In the genomic region with DNA sequence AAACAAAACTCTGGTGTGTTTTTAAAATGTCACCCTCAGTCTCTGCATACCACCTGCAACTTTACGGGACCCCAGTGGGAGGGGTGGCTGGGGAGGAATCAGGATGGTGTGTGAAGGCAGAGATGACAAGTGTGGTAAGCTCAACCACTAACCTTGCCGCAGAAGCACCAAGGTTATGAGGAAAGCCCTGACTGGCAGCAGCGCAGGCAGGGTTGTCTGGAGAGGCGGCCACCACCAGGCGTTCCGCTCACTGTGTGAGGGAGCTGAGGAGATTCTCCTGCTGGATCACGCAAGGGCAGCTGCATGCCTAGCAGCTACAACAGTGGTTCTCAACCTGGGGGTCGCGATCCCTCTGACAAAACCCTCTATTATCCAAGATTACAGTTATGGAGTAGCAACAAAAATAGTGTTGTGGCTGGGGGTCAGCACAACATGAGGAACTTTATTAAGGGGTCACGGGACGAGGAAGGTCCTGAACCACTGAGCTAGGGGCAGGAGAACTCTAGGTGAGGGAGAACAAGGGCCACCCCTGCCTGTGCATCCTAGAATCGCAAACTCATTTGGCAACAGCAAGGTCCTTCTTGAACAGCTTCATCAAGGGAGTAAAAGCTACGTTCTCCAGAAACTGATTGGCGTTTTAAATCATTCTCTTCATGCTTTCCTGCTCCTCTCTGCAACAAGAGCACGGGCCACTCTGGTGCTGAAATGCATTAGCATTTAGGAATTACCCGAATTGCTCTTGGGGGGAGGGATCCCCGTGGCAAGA, we compare ENCODE assay signal across 7 mouse cellular contexts.
DNase-seq lines count a peak whose midpoint lies in the region; ATAC-seq and TF ChIP-seq lines count a peak whose summit lies in the region.

No protein-coding gene starts in this region.

- H3K27me3 ChIP-seq in lung, embryonic 14.5 days (ENCODE audit: insufficient read depth, low read length), result no peaks in the 10 kb centered on the region
- no peaks in the 10 kb centered on the region for H3K27me3 ChIP-seq in hindbrain, embryonic 16.5 days (replicated peaks; ENCODE audit: control insufficient read depth, insufficient read depth, low read length)
- H3K27me3 ChIP-seq in midbrain, embryonic 16.5 days (ENCODE audit: control insufficient read depth, insufficient read depth, low read depth, low read length), result no peaks in the 10 kb centered on the region

- H3K36me3 ChIP-seq in lung, embryonic 14.5 days (ENCODE audit: insufficient read depth), result no peaks in the 10 kb centered on the region
- H3K36me3 ChIP-seq in hindbrain, embryonic 16.5 days (ENCODE audit: control insufficient read depth, insufficient read depth, low read length), result no peaks in the 10 kb centered on the region
- no peaks in the 10 kb centered on the region for H3K36me3 ChIP-seq in midbrain, embryonic 16.5 days (ENCODE audit: control insufficient read depth, insufficient read depth, low read length)

- 40% methylated on average over 17 of the region's 17 CpGs for WGBS in lung, embryonic 14.5 days
- 24% methylated on average over 17 of the region's 17 CpGs for WGBS in hindbrain, embryonic 16.5 days
- WGBS in midbrain, embryonic 16.5 days, result 21% methylated on average over 17 of the region's 17 CpGs

- peak overlapping the region; percentile 38; the same call in 1 of the 2 replicates for H3K9ac ChIP-seq in lung, embryonic 14.5 days
- H3K9ac ChIP-seq in hindbrain, embryonic 16.5 days (ENCODE audit: low read depth, low read length), result peak overlapping the region; percentile 57
- H3K9ac ChIP-seq in midbrain, embryonic 16.5 days (ENCODE audit: low read depth, low read length), result peak overlapping the region; percentile 37

- H3K4me2 ChIP-seq in lung, embryonic 14.5 days, result peak overlapping the region; percentile 66
- H3K4me2 ChIP-seq in hindbrain, embryonic 16.5 days (ENCODE audit: low read length), result peak overlapping the region; percentile 69
- H3K4me2 ChIP-seq in midbrain, embryonic 16.5 days (ENCODE audit: low read length), result peak overlapping the region; percentile 60

- peak overlapping the region; percentile 31 for H3K4me3 ChIP-seq in lung, embryonic 14.5 days (ENCODE audit: low read depth, low read length)
- H3K4me3 ChIP-seq in hindbrain, embryonic 16.5 days (ENCODE audit: low read length), result peak overlapping the region; percentile 32
- H3K4me3 ChIP-seq in midbrain, embryonic 16.5 days (ENCODE audit: low read depth, low read length), result peak overlapping the region; percentile 32

- no peak for ATAC-seq in lung, embryonic 14.5 days (ENCODE audit: insufficient read depth)
- peak; percentile 32 for ATAC-seq in hindbrain, embryonic 16.5 days
- peak; percentile 60 for ATAC-seq in midbrain, embryonic 16.5 days

- H3K9me3 ChIP-seq in lung, embryonic 14.5 days (ENCODE audit: low read depth, low read length), result no peaks in the 10 kb centered on the region
- no peaks in the 10 kb centered on the region for H3K9me3 ChIP-seq in hindbrain, embryonic 16.5 days (ENCODE audit: control insufficient read depth, low read length)
- no peaks in the 10 kb centered on the region for H3K9me3 ChIP-seq in midbrain, embryonic 16.5 days (replicated peaks; ENCODE audit: control insufficient read depth, low read length, poor library complexity, severe bottlenecking)

- no peak for TF ChIP-seq CTCF in lung, embryonic 14.5 days (IDR thresholded peaks at IDR 0.05; ENCODE audit: low read depth)

- DNase-seq in lung, embryonic 14.5 days, result no peak
- no peak for DNase-seq in lung, postnatal 36 days
- DNase-seq in embryo, embryonic 9.5 days (ENCODE audit: extremely low spot score), result peak; percentile 21
- no peak for DNase-seq in spleen, adult 18-20 months
- DNase-seq in layer of hippocampus, adult 8-10 months (ENCODE audit: low spot score in 2 of 2), result no peak

- peaks cover 15% of the 10 kb centered on the region for H3K4me1 ChIP-seq in lung, embryonic 14.5 days (ENCODE audit: insufficient read depth)
- peaks cover 18% of the 10 kb centered on the region for H3K4me1 ChIP-seq in hindbrain, embryonic 16.5 days (ENCODE audit: control insufficient read depth, insufficient read depth, low read depth, low read length)
- H3K4me1 ChIP-seq in midbrain, embryonic 16.5 days (ENCODE audit: control insufficient read depth, insufficient read depth, low read length), result peaks cover 24% of the 10 kb centered on the region

- H3K27ac ChIP-seq in lung, embryonic 14.5 days (ENCODE audit: low read depth), result no peak overlapping the region
- peak overlapping the region; percentile 19 for H3K27ac ChIP-seq in hindbrain, embryonic 16.5 days (ENCODE audit: low read depth, low read length)
- H3K27ac ChIP-seq in midbrain, embryonic 16.5 days (ENCODE audit: low read length), result peak overlapping the region; percentile 62
